Mouse (Mus musculus): ENCODE measurements around the gene Fbln2. TPM values are rescaled to one million over a fixed set of nuclear protein-coding genes. Genes with fewer than 3 reads are reported as not detected.

The Fbln2 gene
- total and polyA plus RNA-seq, 3 experiments: 0.81 TPM; not detected in 2

- no peak overlapping the region for H3K4me2 ChIP-seq (ENCODE audit: insufficient read depth, low read depth, poor library complexity, severe bottlenecking)
- no peaks in the 10 kb centered on the region for H3K36me3 ChIP-seq (replicated peaks in 1 of 2; ENCODE audit: control insufficient read depth in 1 of 2, insufficient read depth in 1 of 2, low read length in 1 of 2)
- no peaks in the 10 kb centered on the region for H3K79me2 ChIP-seq (replicated peaks; ENCODE audit: control insufficient read depth, extremely low read depth, insufficient read depth, poor library complexity, severe bottlenecking)
- H3K9me3 ChIP-seq (replicated peaks; ENCODE audit: low read length): no peaks in the 10 kb centered on the region
- in situ Hi-C loops (cut with MboI; ENCODE audit: low pct_ligation_motif_present, low pct_unique_long_range_greater_than_20kb, low sequenced_read_pairs) (no loop called here), dilution Hi-C loops (cut with MboI; ENCODE audit: extremely low pct_ligation_motif_present, extremely low pct_unique_long_range_greater_than_20kb, low sequenced_read_pairs) (no loop called here)
- DNase-seq (ENCODE audit: extremely low read depth): no peak
- no peak overlapping the region for H3K9ac ChIP-seq (ENCODE audit: insufficient read depth, low read depth)
- no peak overlapping the region for H3K4me3 ChIP-seq (replicated peaks in 1 of 3; ENCODE audit: low read depth in 2 of 3, low read length in 2 of 3, poor library complexity in 1 of 3)
- H3K27ac ChIP-seq (ENCODE audit: insufficient read depth, low read depth): no peak overlapping the region
- TF ChIP-seq SIN3A (IDR thresholded peaks at IDR 0.05; ENCODE audit: low read length) (no peak), KAT2A (IDR thresholded peaks at IDR 0.05; ENCODE audit: insufficient replicate concordance, low read length) (no peak), PAX5 (IDR thresholded peaks at IDR 0.05; ENCODE audit: low read length) (no peak), TCF12 (IDR thresholded peaks at IDR 0.05; ENCODE audit: low read depth, low read length) (no peak), ZMIZ1 (IDR thresholded peaks at IDR 0.05; ENCODE audit: low read depth, low read length) (no peak), IRF4 (IDR thresholded peaks at IDR 0.05; ENCODE audit: low read depth, low read length) (no peak), RCOR1 (conservative IDR thresholded peaks at IDR 0.05; ENCODE audit: low read depth, low read length) (no peak), CHD1 (IDR thresholded peaks at IDR 0.05; ENCODE audit: low read depth, low read length) (no peak), CTCF (conservative IDR thresholded peaks at IDR 0.05 in 1 of 2, IDR thresholded peaks at IDR 0.05 in 1 of 2; ENCODE audit: low read depth in 2 of 2, low read length in 2 of 2) (no peak), CHD2 (IDR thresholded peaks at IDR 0.05; ENCODE audit: low read length) (no peak), USF2 (conservative IDR thresholded peaks at IDR 0.05; ENCODE audit: low read depth, low read length) (no peak), TBP (conservative IDR thresholded peaks at IDR 0.05; ENCODE audit: low read depth, low read length) (no peak), JUN (IDR thresholded peaks at IDR 0.05; ENCODE audit: insufficient read depth, low read depth, low read length) (no peak), MAFK (IDR thresholded peaks at IDR 0.05; ENCODE audit: insufficient replicate concordance, low read length) (no peak), JUND (conservative IDR thresholded peaks at IDR 0.05; ENCODE audit: low read depth, low read length) (no peak), RAD21 (IDR thresholded peaks at IDR 0.05; ENCODE audit: low read depth, low read length) (no peak), NRF1 (IDR thresholded peaks at IDR 0.05; ENCODE audit: low read depth, low read length) (no peak)
- peaks cover 96% of the 10 kb centered on the region for H3K27me3 ChIP-seq (replicated peaks)
- no peaks in the 10 kb centered on the region for H3K4me1 ChIP-seq (ENCODE audit: control insufficient read depth in 1 of 2, insufficient read depth in 2 of 2)
Observed at GRCm38 (mm10) chr6:91213287-91214218, 1.3 kb downstream of the Fbln2 start.

GRCm38 (mm10) chr6:91215454-91215853 is 3.2 kb downstream of the Fbln2 start:
- Histone ChIP-seq H3K4me2 (ENCODE audit: insufficient read depth, low read depth, poor library complexity, severe bottlenecking) (no peak overlapping the region), H3K36me3 (replicated peaks in 1 of 2; ENCODE audit: control insufficient read depth in 1 of 2, insufficient read depth in 1 of 2, low read length in 1 of 2) (no peaks in the 10 kb centered on the region), H3K9ac (ENCODE audit: insufficient read depth, low read depth) (no peak overlapping the region), H3K79me2 (replicated peaks; ENCODE audit: control insufficient read depth, extremely low read depth, insufficient read depth, poor library complexity, severe bottlenecking) (no peaks in the 10 kb centered on the region), H3K4me1 (ENCODE audit: control insufficient read depth in 1 of 2, insufficient read depth in 2 of 2) (no peaks in the 10 kb centered on the region), H3K9me3 (replicated peaks; ENCODE audit: low read length) (no peaks in the 10 kb centered on the region), H3K27ac (ENCODE audit: insufficient read depth, low read depth) (no peak overlapping the region), H3K27me3 (replicated peaks) (peaks cover 95% of the 10 kb centered on the region), H3K4me3 (replicated peaks in 1 of 3; ENCODE audit: low read depth in 2 of 3, low read length in 2 of 3, poor library complexity in 1 of 3) (no peak overlapping the region)
- in situ Hi-C loops (cut with MboI; ENCODE audit: low pct_ligation_motif_present, low pct_unique_long_range_greater_than_20kb, low sequenced_read_pairs) (no loop called here), dilution Hi-C loops (cut with MboI; ENCODE audit: extremely low pct_ligation_motif_present, extremely low pct_unique_long_range_greater_than_20kb, low sequenced_read_pairs) (no loop called here)
- TF ChIP-seq HCFC1 (IDR thresholded peaks at IDR 0.05; ENCODE audit: low read depth, low read length) (no peak), EP300 (IDR thresholded peaks at IDR 0.05; ENCODE audit: low read length) (no peak), IRF4 (IDR thresholded peaks at IDR 0.05; ENCODE audit: low read depth, low read length) (no peak), ELF1 (IDR thresholded peaks at IDR 0.05; ENCODE audit: low read depth, low read length) (no peak), GABPA (IDR thresholded peaks at IDR 0.05; ENCODE audit: insufficient replicate concordance, low read depth, low read length) (no peak), MAX (IDR thresholded peaks at IDR 0.05; ENCODE audit: low read length) (no peak), JUN (IDR thresholded peaks at IDR 0.05; ENCODE audit: insufficient read depth, low read depth, low read length) (no peak), MAZ (IDR thresholded peaks at IDR 0.05; ENCODE audit: low read depth, low read length) (no peak), BHLHE40 (IDR thresholded peaks at IDR 0.05; ENCODE audit: low read depth, low read length) (no peak), MXI1 (IDR thresholded peaks at IDR 0.05; ENCODE audit: low read depth, low read length) (no peak), TBP (conservative IDR thresholded peaks at IDR 0.05; ENCODE audit: low read depth, low read length) (no peak), USF2 (conservative IDR thresholded peaks at IDR 0.05; ENCODE audit: low read depth, low read length) (no peak), CHD1 (IDR thresholded peaks at IDR 0.05; ENCODE audit: low read depth, low read length) (no peak)
- no peak for DNase-seq (ENCODE audit: extremely low read depth)

Measured in CH12.LX (cell line).